13 mouse cellular contexts compared by ENCODE assay signal in the genomic region with DNA sequence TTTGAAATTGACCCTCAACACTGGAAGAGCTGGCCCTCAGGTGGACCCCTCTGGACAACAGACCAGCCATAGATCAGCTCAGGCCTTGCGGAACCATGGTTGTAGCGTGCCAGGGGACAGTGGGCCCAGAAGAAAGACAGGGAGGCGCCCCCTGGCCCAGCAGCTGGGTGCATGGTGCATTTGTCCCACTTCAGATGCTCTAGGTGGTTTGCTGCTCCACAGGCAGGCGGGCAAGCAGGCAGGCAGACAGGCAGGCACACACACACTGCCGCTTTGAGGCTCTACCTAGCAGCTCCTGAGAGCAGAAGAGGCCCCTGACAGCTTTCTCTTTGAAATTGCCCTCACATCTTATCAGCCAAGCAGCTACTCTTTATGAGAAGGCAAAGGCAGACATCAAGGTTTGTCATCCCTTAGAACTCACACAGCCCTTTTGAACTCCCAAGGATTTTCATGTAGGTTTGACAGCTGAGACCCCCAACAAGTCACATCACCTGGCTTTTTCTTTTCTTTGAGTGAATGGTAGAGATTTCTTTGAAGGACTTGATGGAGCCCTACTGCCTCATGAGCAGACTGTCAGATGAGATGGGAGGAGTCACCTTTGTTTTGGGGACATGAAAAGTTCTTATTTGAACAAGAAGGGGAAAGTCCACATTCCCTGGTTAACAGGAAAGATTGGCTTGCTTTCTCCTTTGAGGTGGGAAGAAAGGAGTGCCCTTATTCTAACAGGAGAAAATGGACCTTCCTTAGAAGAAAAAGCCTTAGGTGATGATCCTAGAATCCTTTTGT. TPM values are rescaled to one million over a fixed set of nuclear protein-coding genes. Genes with fewer than 3 reads are reported as not detected.
A peak's percentile ranks its signal among the peaks of the same experiment; 100 is the strongest.
DNase-seq lines count a peak whose midpoint lies in the region; ATAC-seq and TF ChIP-seq lines count a peak whose summit lies in the region.
"Had no signal": no experiment of that assay in that cellular context is flagged by ENCODE, and none has a peak within 500 bp of the region (broad histone marks: within the 10 kb centered on the region; RNA-seq: fewer than 3 reads in every experiment).

No protein-coding gene starts in this region.

- H3K4me3 ChIP-seq in lung, embryonic 14.5 days (ENCODE audit: low read depth, low read length): no peak overlapping the region
- H3K4me3 ChIP-seq in liver, embryonic 15.5 days (replicated peaks): no peak overlapping the region
- H3K4me3 ChIP-seq: erythroblast, embryonic 14.5 days; heart, adult 2 months had no signal

- H3K9me3 ChIP-seq in lung, embryonic 14.5 days (ENCODE audit: low read depth, low read length): no peaks in the 10 kb centered on the region
- H3K9me3 ChIP-seq in liver, embryonic 15.5 days (replicated peaks): no peaks in the 10 kb centered on the region

- no peak for TF ChIP-seq CTCF in lung, embryonic 14.5 days (IDR thresholded peaks at IDR 0.05; ENCODE audit: low read depth)

- 62% methylated on average over 5 of the region's 5 CpGs for WGBS in lung, embryonic 14.5 days
- WGBS in liver, embryonic 15.5 days (ENCODE audit: insufficient replicate concordance): 50% methylated on average over 5 of the region's 5 CpGs

- no peaks in the 10 kb centered on the region for H3K4me1 ChIP-seq in lung, embryonic 14.5 days (ENCODE audit: insufficient read depth)
- peaks cover 48% of the 10 kb centered on the region for H3K4me1 ChIP-seq in liver, embryonic 15.5 days (replicated peaks)

- no peaks in the 10 kb centered on the region for H3K27me3 ChIP-seq in lung, embryonic 14.5 days (ENCODE audit: insufficient read depth, low read length)
- H3K27me3 ChIP-seq in liver, embryonic 15.5 days: no peaks in the 10 kb centered on the region

- peak overlapping the region; percentile 24; the same call in 1 of the 2 replicates for H3K27ac ChIP-seq in lung, embryonic 14.5 days (ENCODE audit: low read depth)
- peak overlapping the region; percentile 79 for H3K27ac ChIP-seq in liver, embryonic 15.5 days (replicated peaks)
- H3K27ac ChIP-seq: heart, adult 2 months; kidney, postnatal 0 days had no signal

- H3K4me2 ChIP-seq in lung, embryonic 14.5 days: no peak overlapping the region
- peak overlapping the region; percentile 23; the same call in 1 of the 2 replicates for H3K4me2 ChIP-seq in liver, embryonic 15.5 days

- ATAC-seq in lung, embryonic 14.5 days (ENCODE audit: insufficient read depth): peak; percentile 28; the same call in 1 of the 2 replicates
- ATAC-seq in liver, embryonic 15.5 days (ENCODE audit: insufficient read depth): peak; percentile 54

- DNase-seq in lung, embryonic 14.5 days: no peak
- DNase-seq in lung, postnatal 36 days: no peak
- DNase-seq in induced T-regulatory cell, adult 2 months (ENCODE audit: low read depth): peak; percentile 60
- DNase-seq in thymus, postnatal 10 days (ENCODE audit: low spot score in 2 of 2): peak; percentile 56 to 61
- DNase-seq in layer of hippocampus, adult 11-12 months (ENCODE audit: low spot score): no peak
- DNase-seq in layer of hippocampus, postnatal 25 days (ENCODE audit: extremely low spot score in 1 of 2, low spot score in 1 of 2): no peak
- no peak for DNase-seq in testis, postnatal 14 days (ENCODE audit: low spot score)
- DNase-seq: cerebellum, postnatal 25 days; heart, adult 2 months; left cerebral cortex, postnatal 4 days had no signal

- no peaks in the 10 kb centered on the region for H3K36me3 ChIP-seq in lung, embryonic 14.5 days (ENCODE audit: insufficient read depth)
- no peaks in the 10 kb centered on the region for H3K36me3 ChIP-seq in liver, embryonic 15.5 days (replicated peaks)

- no peak overlapping the region for H3K9ac ChIP-seq in lung, embryonic 14.5 days
- no peak overlapping the region for H3K9ac ChIP-seq in liver, embryonic 15.5 days

RNA-seq across cellular contexts. Expression of a gene that starts 21.4 kb away (rescaled TPM):
- 5.7 and 6.7 TPM in 2 replicates for polyA plus RNA-seq in lung, embryonic 14.5 days (2014; fragmentation: Nextera tagmentation; extraction: Ambion mirVana)
- polyA plus RNA-seq in liver, embryonic 15.5 days (2015; fragmentation: Nextera tagmentation; extraction: Ambion mirVana): 2.3 and 3.0 TPM in 2 replicates
- total RNA-seq in layer of hippocampus, postnatal 25 days (2021): 10 to 100 TPM; 18.7 to 21.0 TPM

Comparison
In these comparisons a context has a peak if more than half of its experiments do, and no peak if none do; other contexts are left out.
1. DNase-seq: peak in induced T-regulatory cell, adult 2 months (single experiment) and thymus, postnatal 10 days (2 of 2); none in lung, embryonic 14.5 days (single experiment), lung, postnatal 36 days (single experiment), layer of hippocampus, adult 11-12 months (single experiment), layer of hippocampus, postnatal 25 days (0 of 2) and testis, postnatal 14 days (single experiment).